Mouse (Mus musculus) forebrain, postnatal 0 days (tissue): ENCODE results near the gene Srpr. TPM values are rescaled to one million over a fixed set of nuclear protein-coding genes. Genes with fewer than 3 reads are reported as not detected.
A peak's percentile ranks its signal among the peaks of the same experiment; 100 is the strongest.

Experiments
- ATAC-seq: fragments of 200-750 bp; cut with Nextera tagmentation; 2 replicates; pipeline ENCODE4 v1.8.0; 2017; ENCODE audit warnings: mild to moderate bottlenecking, moderate library complexity
- DNase-seq: peaks from one replicate; pipeline ENCODE4 v3.0.0-alpha.2; 2015
- H3K27ac ChIP-seq: fragments of 300-500 bp; sonication (generic); 2 replicates; pipeline ENCODE4 v1.5.1; 2014; ENCODE audit warnings: low read depth, mild to moderate bottlenecking, antibody characterized with exemption, low read length, moderate library complexity, mixed read lengths
- H3K27me3 ChIP-seq: fragments of 300-500 bp; sonication (generic); 2 replicates; pipeline ENCODE4 v1.6.1; 2014; ENCODE audit warnings: mild to moderate bottlenecking, low read length, mixed read lengths; ENCODE audit not compliant: insufficient read depth
- H3K36me3 ChIP-seq: fragments of 300-500 bp; sonication (generic); 2 replicates; pipeline ENCODE4 v1.6.1; 2014; ENCODE audit warnings: mild to moderate bottlenecking, moderate library complexity; ENCODE audit not compliant: insufficient read depth
- H3K4me1 ChIP-seq: fragments of 300-500 bp; sonication (generic); 2 replicates; pipeline ENCODE4 v1.6.1; 2014; ENCODE audit warnings: antibody characterized with exemption; ENCODE audit not compliant: insufficient read depth
- H3K4me2 ChIP-seq: fragments of 300-500 bp; sonication (generic); 2 replicates; pipeline ENCODE4 v1.6.1; 2014; ENCODE audit warnings: low read depth, mild to moderate bottlenecking, moderate library complexity
- H3K4me3 ChIP-seq: fragments of 300-500 bp; sonication (generic); 2 replicates; pipeline ENCODE4 v1.5.1; 2014; ENCODE audit warnings: low read depth, low read length, mixed read lengths
- H3K9ac ChIP-seq: fragments of 300-500 bp; sonication (generic); 2 replicates; pipeline ENCODE4 v1.6.1; 2014; ENCODE audit warnings: mild to moderate bottlenecking
- H3K9me3 ChIP-seq: fragments of 300-500 bp; sonication (generic); 2 replicates; pipeline ENCODE4 v1.6.1; 2016; ENCODE audit warnings: low read length
- CTCF ChIP-seq: sonication (generic); IDR thresholded peaks from 2 replicates; pipeline ENCODE4 v1.5.1; 2016; ENCODE audit warnings: antibody characterized with exemption, control low read depth, low read depth
- WGBS: fragments of 180-500 bp; shearing (Covaris S2); extraction: QIAGEN DNeasy Blood & Tissue Kit; methylation state at CpG from one replicate; pipeline ENCODE4 v1.1.7; 2014; 5-methylcytosine and 5-hydroxymethylcytosine counted together
- polyA plus RNA-seq: library from polyadenylated mRNA; unstranded; fragments of >200 nt; fragmentation: Nextera tagmentation; extraction: Ambion mirVana; gene quantifications from 2 replicates; pipeline ENCODE4 v1.2.1, GENCODE M21; 2015
- total RNA-seq: library from RNA; depleted of rRNA; stranded (reverse); fragments of >200 nt; gene quantifications from 2 replicates; pipeline ENCODE4 v1.2.3, GENCODE M21; 2014

The Srpr gene
- total and polyA plus RNA-seq, 2 experiments from 2014 or later, result 37.6 to 45.7 TPM

- no peak overlapping the region for H3K4me2 ChIP-seq
- no peak overlapping the region for H3K9ac ChIP-seq
- DNase-seq (no peak), ATAC-seq (no peak)
- TF ChIP-seq CTCF, result no peak
- H3K4me3 ChIP-seq, result no peak overlapping the region
- H3K4me1 ChIP-seq, result peaks cover 11% of the 10 kb centered on the region
- H3K36me3 ChIP-seq, result peaks cover 3% of the 10 kb centered on the region; the same call in 1 of the 2 replicates
- H3K27me3 ChIP-seq, result no peaks in the 10 kb centered on the region
- WGBS, result 86% methylated on average over 4 of the region's 4 CpGs
- H3K9me3 ChIP-seq, result no peaks in the 10 kb centered on the region
- H3K27ac ChIP-seq, result no peak overlapping the region
Observed at GRCm38 (mm10) chr9:35262418-35262817, 62.4 kb downstream of the Srpr start.

DNA sequence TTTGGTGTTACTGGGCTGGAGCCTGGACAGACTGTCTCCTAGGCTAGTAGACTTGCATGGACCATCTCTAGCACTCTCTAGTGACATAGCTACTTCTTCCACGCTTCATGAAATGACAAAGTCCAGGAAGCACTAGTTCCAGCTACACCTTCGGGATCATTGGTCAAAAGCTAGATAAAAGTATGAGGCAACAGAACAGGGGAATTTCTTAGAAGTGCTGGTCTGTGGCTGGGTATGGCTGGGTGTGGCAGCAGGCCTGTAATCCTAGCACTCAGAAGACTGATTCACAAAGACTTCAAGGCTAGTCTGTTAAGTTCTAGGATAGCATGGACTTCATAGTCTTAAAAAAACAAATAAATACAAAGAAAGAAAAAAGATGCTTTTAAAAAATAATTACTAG, 63.5 kb downstream of the Srpr start:
- 92% methylated on average over 2 of the region's 2 CpGs for WGBS
- no peak overlapping the region for H3K4me3 ChIP-seq
- no peak for TF ChIP-seq CTCF
- no peak overlapping the region for H3K9ac ChIP-seq
- no peak for ATAC-seq
- peaks cover 11% of the 10 kb centered on the region for H3K4me1 ChIP-seq
- no peak for DNase-seq
- 0 out of 2 replicates have a peak, but pooled peaks cover 3% of the 10 kb centered on the region for H3K36me3 ChIP-seq
- H3K4me2 ChIP-seq, result no peak overlapping the region
- no peaks in the 10 kb centered on the region for H3K9me3 ChIP-seq
- H3K27me3 ChIP-seq, result no peaks in the 10 kb centered on the region
- no peak overlapping the region for H3K27ac ChIP-seq

- ATAC-seq (no peak), DNase-seq (no peak)
- Histone ChIP-seq H3K27me3 (no peaks in the 10 kb centered on the region), H3K4me2 (no peak overlapping the region), H3K9me3 (no peaks in the 10 kb centered on the region), H3K4me1 (peaks cover 11% of the 10 kb centered on the region), H3K9ac (no peak overlapping the region), H3K27ac (no peak overlapping the region), H3K4me3 (no peak overlapping the region), H3K36me3 (no peaks in the 10 kb centered on the region)
- 89% methylated on average over 3 of the region's 3 CpGs for WGBS
- no peak for TF ChIP-seq CTCF
Observed at GRCm38 (mm10) chr9:35264509-35264908, 64.5 kb downstream of the Srpr start.

- H3K4me3 ChIP-seq, result peak within 1 kb of the TSS; percentile 83
- peak within 1 kb of the TSS; percentile 85 for H3K9ac ChIP-seq
- no peak for TF ChIP-seq CTCF
- no peaks in the 10 kb centered on the region for H3K27me3 ChIP-seq
- H3K4me2 ChIP-seq, result peak within 1 kb of the TSS; percentile 70
- peak; percentile 96 for DNase-seq
- peak within 1 kb of the TSS; percentile 89 for H3K27ac ChIP-seq
- 2% methylated on average over 60 of the region's 62 CpGs for WGBS
- no peaks in the 10 kb centered on the region for H3K36me3 ChIP-seq
- ATAC-seq, result peak; percentile 96
- peaks cover 11% of the 10 kb centered on the region for H3K4me1 ChIP-seq
- no peaks in the 10 kb centered on the region for H3K9me3 ChIP-seq
Observed at GRCm38 (mm10) chr9:35267146-35267975, 67.4 kb downstream of the Srpr start, which contains the start of the genes Fam118b and Rpusd4. Gene Fam118b, minus strand, starts transcription at chr9:35267805. Gene Rpusd4, plus strand, starts transcription at chr9:35267865.

DNA sequence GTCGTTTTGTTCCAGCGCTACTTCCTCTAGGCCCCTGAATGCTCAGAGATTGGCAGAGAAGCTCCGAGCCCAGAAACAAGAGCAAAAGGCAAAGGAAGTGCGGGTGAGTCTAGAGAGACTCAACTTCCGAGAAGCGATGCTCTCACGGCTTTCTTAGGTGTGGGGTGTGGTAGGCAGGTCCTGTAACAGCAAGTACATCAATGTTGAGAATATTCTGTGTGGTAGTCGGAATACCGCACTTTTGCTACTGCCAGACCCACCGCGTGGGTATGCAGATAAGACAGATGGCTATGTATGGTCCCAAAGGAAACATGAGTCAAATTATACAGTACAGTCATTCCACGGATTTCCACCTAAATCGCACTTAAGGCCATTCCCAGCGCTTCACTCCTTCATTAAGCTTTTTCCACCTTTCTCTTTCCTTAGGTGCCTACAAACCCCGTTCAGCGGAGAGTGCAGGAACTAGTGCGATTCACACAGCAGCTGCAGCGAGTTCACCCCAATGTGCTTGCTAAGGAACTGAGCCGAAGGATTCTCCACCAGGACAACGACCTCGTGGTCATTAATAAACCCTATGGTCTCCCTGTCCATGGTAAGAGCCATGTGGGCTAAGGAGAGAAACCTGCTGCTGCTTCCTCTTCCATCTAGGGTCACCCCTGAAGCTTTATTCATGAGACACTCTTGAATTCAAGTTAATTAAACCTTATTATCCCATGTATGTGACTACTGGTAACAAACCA, 68.2 kb downstream of the Srpr start:
- Histone ChIP-seq H3K9me3 (no peaks in the 10 kb centered on the region), H3K27ac (peak overlapping the region; percentile 68), H3K9ac (peak overlapping the region; percentile 85), H3K4me1 (peaks cover 11% of the 10 kb centered on the region), H3K27me3 (no peaks in the 10 kb centered on the region), H3K36me3 (peaks cover 3% of the 10 kb centered on the region; the same call in 1 of the 2 replicates), H3K4me3 (peak overlapping the region; percentile 83), H3K4me2 (peak overlapping the region; percentile 70)
- WGBS, result 2% methylated on average over 21 of the region's 21 CpGs
- ATAC-seq (peak; percentile 46), DNase-seq (no peak)
- TF ChIP-seq CTCF, result no peak

GRCm38 (mm10) chr9:35277855-35278365, 77.9 kb downstream of the Srpr start:
- Histone ChIP-seq H3K4me3 (no peak overlapping the region), H3K9me3 (no peaks in the 10 kb centered on the region), H3K9ac (no peak overlapping the region), H3K27ac (no peak overlapping the region), H3K36me3 (peaks cover 25% of the 10 kb centered on the region), H3K27me3 (no peaks in the 10 kb centered on the region), H3K4me2 (no peak overlapping the region), H3K4me1 (no peaks in the 10 kb centered on the region)
- 85% methylated on average over 3 of the region's 3 CpGs for WGBS
- no peak for ATAC-seq
- DNase-seq, result no peak
- no peak for TF ChIP-seq CTCF
